Mouse (Mus musculus) embryo, embryonic 11 days (tissue): ENCODE measurements around the gene Ptprm.

ENCODE experiments used
- DNase-seq: peaks from one replicate; pipeline ENCODE4 v3.0.0-alpha.2; 2015

Ptprm gene

GRCm38 (mm10) chr17:67055681-67056080 lies 298.6 kb downstream of the Ptprm start:
- DNase-seq = no peak

DNA sequence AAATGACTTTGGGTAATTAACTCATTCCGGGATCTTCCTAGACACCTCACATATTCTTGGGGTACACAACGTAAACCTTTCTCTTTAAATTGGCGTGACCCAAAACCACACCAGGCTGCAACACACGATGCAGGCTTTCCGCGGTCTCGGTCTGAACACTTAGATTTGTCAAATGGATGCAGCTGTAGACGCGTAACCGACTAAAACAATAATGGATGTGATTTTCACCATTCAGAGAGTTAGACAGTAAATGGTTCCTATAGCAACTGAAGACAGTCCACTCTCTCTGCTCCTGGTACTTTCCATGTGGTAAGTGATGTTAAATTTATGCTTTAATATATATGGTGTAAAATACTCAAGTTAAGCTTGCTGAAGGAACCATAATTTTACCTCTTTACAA lies 300.1 kb downstream of the Ptprm start:
- DNase-seq = no peak

DNA sequence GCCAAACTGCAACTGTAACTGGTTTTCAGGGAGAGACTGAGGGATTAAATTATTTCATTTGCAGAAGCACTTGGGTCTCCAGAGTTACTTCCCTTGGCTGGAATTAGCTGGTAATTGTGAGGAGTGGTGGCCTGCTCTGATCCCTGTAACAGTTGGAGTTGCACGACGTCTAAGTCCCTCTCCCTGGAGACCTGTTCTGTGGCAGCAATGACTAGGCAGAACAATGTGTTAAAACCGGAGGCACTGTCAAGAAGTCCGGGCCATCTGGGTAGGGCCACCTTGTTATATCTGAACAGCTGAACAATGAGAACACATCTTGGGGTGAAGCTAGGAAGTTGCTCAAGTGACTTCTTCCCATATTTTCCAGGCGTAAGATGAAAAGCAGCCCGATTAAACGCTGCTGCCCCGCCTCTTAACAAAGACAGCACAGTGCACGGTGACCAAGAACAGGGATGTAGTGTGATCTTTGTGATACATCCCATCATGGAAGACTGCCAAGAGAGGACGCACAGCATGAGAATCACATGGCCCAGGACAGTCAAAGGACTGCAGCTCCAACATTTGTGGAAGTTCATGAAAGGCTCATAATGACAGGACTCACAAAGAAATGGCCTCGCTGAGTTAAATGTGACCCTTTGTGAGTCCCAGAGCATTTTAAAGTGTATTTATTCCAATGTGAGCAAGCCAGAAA lies 301.5 kb downstream of the Ptprm start:
- no peak for DNase-seq

DNA sequence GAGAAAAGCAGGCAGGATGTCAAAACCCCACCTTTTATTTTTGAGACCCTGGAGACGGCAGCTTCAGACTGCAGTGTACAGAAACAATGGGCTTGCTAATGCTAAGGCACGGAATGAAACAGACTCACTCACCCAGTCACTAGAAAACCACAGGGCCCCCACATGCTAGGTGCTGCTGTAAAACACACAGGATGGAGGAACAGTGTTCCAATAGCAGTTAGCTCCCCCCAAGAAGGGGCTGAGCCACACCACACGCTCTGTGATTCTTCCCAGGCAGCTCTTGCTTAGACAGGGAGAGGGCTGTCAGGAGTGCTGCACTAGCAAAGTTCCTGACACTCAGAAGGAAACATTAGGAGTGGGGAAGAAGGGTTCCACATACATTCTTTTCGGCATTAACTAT lies 306.6 kb downstream of the Ptprm start:
- DNase-seq = peak; percentile 23

GRCm38 (mm10) chr17:67038558-67038957 lies 315.7 kb downstream of the Ptprm start:
- DNase-seq = no peak

DNA sequence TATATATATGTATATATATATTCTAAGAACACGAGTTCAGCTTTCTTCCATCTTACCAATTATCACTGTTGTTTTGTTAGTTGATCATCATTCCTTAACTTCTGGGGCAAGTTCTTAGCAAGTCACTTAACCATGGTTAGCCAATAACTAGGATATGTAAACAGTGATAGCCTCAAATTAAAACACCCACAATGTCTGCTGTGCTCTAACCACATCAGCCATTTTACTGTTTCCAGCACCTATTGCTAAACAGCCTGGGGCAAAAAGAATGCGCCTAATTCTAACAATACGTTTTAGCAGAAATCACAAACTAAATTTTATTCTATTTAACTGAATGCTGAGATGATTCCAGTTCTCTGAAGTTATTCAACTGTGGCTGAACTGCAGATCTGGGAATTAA lies 320.7 kb downstream of the Ptprm start:
- DNase-seq = no peak

DNA sequence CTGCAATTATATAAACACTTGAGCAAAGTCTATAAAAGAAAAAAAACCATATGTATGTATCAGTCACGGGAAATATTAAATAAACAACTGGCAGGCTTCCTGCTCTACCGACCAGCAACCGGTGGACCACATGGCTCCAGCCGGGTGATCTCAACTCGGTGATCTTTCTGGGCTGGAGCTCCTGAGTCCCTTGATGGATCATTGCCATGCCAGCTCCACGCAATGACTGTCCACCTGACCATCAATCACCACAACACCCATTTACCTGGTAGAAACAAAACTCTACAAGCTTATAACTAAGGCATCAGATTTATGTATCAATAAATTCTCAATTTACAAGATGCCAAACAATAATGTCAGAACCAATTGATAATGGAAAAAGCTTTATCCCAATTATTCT lies 322.2 kb downstream of the Ptprm start:
- DNase-seq = no peak

DNA sequence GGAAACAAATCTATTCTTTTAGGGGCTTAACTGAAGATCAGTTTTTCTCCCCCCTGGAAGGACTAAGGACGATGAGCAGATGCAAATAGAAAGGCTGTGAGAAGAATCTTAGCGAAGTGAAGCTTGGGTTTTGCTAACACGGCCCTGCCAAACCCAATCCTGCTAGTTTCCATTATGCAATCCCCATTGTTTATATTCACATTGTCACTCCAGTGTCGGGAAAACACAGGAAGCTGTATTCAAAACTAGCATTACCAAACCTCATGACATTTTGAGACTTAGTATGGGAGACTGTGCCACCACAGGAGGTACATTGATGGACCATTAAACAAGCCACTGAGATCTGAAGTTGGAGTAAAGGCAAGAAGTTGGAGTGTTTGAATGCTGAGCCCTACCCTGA lies 322.9 kb downstream of the Ptprm start:
- DNase-seq = no peak

DNA sequence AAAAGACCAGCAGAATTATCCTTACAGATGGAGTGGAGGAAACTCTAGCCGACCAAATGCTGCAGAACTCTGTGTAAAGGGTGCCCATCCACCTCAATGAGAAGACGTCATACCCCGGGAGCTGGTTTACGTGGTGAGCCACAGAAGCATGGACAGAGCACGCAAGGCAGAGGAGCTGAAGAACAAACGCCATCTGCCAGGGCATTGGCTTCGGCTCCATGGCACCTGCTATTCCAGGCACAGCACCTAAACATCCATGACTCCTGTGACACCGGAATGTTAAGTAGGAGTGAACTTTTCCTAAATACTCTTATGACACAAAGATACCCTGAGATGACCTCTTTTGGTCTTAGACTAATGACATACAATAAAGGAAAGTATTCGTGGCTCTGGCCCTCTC lies 327.0 kb downstream of the Ptprm start:
- no peak for DNase-seq

GRCm38 (mm10) chr17:67016501-67016900 lies 337.8 kb downstream of the Ptprm start:
- no peak for DNase-seq

DNA sequence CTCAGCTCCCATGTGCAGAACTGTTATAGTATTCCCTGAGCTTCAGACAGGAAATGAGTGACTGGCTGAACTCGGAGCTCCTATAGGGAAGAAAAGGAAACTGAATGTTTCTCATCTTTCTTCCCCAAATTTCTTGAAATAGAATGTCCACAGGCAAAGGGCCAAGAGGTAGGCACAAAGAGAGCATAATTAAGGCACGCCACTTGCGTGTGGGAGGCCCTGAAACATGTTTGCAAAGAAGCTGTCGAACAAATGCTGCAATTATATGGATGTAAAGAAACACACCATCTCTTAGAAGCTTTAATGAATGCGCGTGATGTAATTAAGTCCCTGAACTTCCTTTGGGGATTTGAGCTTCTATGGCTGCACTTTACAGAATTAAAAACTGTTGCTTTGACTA lies 341.0 kb downstream of the Ptprm start:
- no peak for DNase-seq

DNA sequence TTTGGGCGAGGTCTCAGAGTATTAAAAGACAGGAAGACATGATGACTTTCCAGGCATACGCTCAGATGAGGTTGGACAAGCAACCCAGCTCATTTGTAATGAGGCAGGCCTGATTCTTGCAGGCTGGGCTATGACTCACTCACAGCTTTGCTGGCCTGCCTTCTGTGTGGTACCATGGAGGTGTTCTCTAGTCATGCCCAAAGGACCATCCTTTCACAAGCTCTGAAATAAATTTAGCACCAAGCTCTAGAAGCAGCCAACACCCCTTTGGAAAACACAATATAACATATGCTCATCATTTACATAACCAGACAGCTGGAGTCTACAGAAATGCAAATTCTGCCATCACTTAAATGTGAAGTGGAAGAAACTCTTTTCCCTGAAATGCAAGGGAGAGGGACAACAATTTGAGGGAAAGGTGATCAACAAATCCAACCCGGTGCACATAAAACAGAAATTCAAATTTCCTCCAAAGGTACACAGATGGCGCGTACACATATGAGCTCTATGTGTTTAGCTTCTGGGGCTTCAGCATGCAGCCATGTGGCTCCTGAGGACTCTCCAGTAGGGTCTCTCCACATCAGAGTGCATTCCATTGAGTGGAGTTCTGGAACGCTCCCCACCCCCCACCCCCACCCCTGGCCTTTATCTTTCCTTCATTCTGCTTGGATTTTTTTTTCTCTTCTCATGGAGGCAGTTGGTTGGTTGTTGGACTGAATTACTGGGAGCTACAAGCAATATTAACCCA lies 342.2 kb downstream of the Ptprm start:
- DNase-seq = no peak

- DNase-seq = no peak
Measured at GRCm38 (mm10) chr17:67010136-67010535, 344.1 kb downstream of the Ptprm start.

DNA sequence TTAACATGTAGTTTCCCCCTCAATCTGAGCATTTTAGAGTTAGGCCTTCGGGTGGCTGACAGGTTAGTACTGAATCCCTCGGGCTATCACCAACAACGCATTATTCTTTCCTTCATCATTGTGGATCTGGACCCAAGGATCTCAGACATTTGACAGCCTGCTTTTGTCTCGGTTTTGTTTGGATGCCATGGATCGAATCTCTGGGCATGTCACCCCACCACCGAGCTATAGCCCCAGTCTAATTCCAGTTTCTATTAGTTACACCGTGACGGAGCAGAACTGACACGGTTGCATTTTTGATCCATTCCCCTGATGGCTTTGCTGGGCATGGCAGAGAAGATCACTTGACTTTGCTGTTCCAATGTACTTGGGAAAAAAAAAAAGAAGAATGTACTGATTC lies 346.1 kb downstream of the Ptprm start:
- no peak for DNase-seq

DNA sequence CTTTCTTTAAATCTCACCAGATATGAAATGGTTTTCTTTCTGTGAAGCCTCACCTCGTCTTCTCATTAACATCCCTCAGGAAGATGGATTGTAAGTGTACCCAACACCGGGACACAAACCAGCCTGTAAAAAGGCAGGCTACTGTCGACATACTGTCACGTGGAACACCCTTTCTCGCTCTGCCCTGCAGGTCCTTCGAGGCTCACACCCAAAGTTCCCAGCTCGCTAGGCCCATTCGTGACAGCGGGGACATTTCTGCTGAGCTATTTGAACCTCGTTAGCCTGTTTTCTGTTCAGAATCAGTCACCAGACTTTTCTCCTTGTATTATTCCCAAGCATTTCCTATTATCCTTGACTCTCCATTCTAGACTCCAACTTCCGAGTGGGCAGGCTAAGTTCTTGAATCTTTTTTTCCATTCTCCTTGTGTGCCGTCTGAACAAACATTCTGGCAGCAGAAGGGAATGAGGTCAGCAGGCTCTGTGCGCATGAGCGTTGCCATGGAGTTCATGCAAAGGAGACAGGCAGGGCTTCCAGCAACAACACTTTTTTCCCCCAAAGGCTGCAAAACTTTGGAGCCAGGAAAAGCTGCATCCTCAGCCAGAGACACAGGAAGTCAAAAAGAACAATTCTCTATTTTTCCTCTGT lies 347.4 kb downstream of the Ptprm start:
- DNase-seq = peak; percentile 38

DNA sequence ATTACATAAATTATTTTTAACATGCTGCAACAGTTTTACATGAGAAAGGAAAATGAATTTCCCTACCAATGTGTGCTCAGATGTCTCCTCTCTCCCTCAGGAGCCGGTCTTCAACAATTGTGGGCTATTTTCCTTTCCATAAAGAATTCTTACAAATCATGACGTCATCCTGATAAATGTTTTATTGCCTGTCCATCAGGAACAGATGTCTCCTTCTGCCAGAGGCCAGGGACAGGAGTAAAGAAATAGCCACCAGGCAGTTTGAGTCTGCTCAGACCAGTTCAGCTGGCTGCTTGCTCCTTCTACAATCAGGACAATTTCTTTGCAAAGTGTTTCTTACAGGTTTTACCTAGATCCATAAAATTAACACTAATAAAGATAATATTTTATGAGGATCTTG lies 357.4 kb downstream of the Ptprm start:
- DNase-seq = no peak

DNA sequence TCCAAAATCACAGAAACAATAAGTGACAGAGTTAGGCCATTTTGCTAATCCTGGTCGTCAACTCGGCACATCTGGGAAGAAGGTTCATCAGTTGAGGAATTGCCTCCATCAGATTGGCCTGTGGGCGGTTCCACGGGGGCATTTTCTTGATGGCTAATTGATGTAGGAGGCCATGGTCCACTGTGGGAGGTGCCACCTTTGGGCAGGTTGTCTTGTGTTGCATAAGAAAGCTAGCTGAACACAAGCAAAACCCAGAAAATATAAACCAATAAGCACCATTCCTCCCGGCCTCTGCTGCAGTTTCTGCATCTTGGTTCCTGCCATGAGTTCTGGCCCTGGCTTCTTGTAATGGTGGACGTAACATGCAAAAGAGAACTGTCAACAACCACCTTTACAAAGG lies 358.2 kb downstream of the Ptprm start:
- no peak for DNase-seq

- DNase-seq = no peak
Measured at GRCm38 (mm10) chr17:66991815-66992214, 362.4 kb downstream of the Ptprm start.

DNA sequence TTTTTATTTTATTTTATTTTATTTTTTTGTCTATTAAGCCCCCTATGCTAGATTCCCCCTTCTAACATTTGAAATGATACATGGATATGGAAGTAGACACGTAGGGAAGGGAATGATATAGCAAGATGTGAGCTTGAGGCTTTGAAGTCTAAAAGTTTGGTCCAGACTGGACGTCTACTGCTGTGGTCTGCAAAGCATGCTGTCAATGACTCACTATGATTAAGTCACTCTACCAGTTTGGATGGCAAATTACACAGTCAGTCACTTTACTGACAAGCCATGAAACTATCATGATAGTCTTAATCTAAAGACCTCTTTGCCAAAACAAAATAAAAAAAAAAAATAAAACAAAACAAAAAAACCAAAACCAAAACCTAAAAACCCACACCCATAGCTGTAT lies 363.5 kb downstream of the Ptprm start:
- DNase-seq = no peak

DNA sequence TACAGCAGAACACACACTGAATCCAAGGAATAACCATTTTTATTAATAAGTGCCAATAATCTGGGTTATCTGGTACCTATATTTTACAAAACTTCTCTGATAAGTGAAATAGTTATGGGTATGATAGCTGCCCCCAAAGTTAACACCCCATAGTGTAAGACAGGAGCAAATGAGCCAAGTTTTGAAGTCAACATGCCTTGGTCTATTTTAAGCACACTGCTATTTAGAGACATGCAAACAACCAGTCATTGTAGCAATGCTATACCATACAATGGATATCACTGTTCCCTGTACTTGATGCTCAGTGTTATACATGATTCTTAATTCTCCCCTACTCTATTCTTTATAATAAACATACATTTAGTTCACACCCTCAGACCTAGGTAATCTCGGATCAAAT lies 366.2 kb downstream of the Ptprm start:
- DNase-seq = no peak

DNA sequence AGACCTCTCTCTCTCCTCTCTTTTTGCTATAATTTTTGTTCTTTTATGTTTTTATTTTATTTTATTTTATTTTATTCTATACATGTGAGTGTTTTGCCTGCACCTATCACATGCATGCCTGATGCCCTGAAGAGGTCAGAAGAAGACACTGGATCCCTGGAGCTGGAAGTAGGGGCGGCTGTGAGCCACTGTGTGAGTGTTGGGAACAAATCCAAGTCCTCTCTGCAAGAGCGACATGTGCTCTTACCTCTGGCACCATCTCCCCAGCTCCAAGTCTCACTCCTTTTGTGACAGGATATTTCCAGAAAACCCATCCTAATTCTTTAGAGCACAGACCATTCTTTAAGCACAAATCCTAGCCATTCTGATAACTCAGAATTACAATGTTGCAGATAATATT lies 372.6 kb downstream of the Ptprm start:
- no peak for DNase-seq

GRCm38 (mm10) chr17:66979971-66980370 lies 374.3 kb downstream of the Ptprm start:
- no peak for DNase-seq

DNA sequence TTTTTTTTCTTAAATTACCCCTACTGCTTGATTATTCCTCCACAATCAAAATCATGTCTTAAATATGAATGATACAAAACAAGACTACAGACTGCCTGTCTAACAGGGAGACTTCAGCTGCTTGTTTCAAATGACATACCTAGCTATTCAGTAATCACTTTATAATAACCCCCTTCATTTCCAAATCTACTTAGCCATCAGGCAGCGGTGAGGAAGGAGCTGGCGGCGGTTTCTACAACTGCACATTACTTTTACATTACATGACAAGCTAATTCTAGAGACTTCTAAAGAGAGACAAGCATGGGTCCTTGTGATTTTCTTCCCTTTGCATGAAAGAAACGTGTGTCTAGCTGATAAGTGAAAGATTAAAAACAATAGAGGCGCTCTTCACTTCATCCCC lies 377.8 kb downstream of the Ptprm start:
- DNase-seq = no peak

DNA sequence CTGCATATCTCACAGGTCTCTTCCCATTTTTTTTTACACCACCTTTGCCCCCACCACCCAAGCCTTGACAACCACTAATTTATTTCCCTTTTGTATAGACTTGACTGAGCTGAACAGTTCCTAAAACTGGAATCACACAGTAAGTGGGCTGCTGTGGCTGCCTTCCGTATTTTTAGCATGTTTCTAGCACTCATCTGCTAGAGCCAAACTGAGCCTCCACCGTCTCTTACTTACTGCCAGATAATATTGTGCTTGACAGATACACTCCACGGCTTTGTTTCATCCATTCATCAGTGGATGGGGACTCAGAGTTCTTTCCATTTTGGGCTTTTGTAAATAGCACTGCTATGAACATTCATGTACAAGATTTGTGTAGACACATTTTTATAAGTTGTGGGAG lies 381.3 kb downstream of the Ptprm start:
- DNase-seq = no peak
